Mouse (Mus musculus): ENCODE measurements at regions not wholly inside any gene's neighbourhood (a gene's known extent, or its start where the extent isn't known, plus 50 kb on each side); places are given as distances from the start of the nearest gene placed in this dataset.

GRCm38 (mm10) chr9:98707491-98707890, 106.0 kb upstream of the Mrps22 start:
- TF ChIP-seq CTCF (IDR thresholded peaks at IDR 0.05; ENCODE audit: insufficient read depth, low read depth, low read length) (no peak), POLR2A (IDR thresholded peaks at IDR 0.05; ENCODE audit: insufficient read depth, low read depth, low read length) (no peak)

Data from olfactory bulb, adult 2 months (tissue).